Mouse (Mus musculus) hindbrain, embryonic 16.5 days (tissue): ENCODE measurements around the gene Etl4. TPM values are rescaled to one million over a fixed set of nuclear protein-coding genes. Genes with fewer than 3 reads are reported as not detected.
"Not testable (repeated sequence)": the region's sequence is repeated elsewhere in the genome, so short reads cannot be mapped to it uniquely, and the experiment has no call there.

Experiments
- ATAC-seq: fragments of 200-750 bp; cut with Nextera tagmentation; 2 replicates; pipeline ENCODE4 v1.8.0; 2017; ENCODE audit warnings: moderate TSS enrichment, moderate library complexity
- H3K27ac ChIP-seq: fragments of 300-500 bp; sonication (generic); 2 replicates; pipeline ENCODE4 v1.5.1; 2014; ENCODE audit warnings: low read depth, mild to moderate bottlenecking, control low read depth, low read length, moderate library complexity
- H3K27me3 ChIP-seq: fragments of 300-500 bp; sonication (generic); replicated peaks from 2 replicates; pipeline ENCODE4 v1.6.1; 2014; ENCODE audit warnings: low read length; ENCODE audit not compliant: control insufficient read depth, insufficient read depth
- H3K36me3 ChIP-seq: fragments of 300-500 bp; sonication (generic); 2 replicates; pipeline ENCODE4 v1.6.1; 2014; ENCODE audit warnings: mild to moderate bottlenecking, low read length, moderate library complexity, mixed read lengths; ENCODE audit not compliant: control insufficient read depth, insufficient read depth
- H3K4me1 ChIP-seq: fragments of 300-500 bp; sonication (generic); 2 replicates; pipeline ENCODE4 v1.6.1; 2014; ENCODE audit warnings: low read depth, low read length; ENCODE audit not compliant: control insufficient read depth, insufficient read depth
- H3K4me2 ChIP-seq: fragments of 300-500 bp; sonication (generic); 2 replicates; pipeline ENCODE4 v1.6.1; 2014; ENCODE audit warnings: mild to moderate bottlenecking, low read length, control low read depth, moderate library complexity
- H3K4me3 ChIP-seq: fragments of 300-500 bp; sonication (generic); 2 replicates; pipeline ENCODE4 v1.5.1; 2014; ENCODE audit warnings: mild to moderate bottlenecking, low read length, control low read depth, moderate library complexity
- H3K9ac ChIP-seq: fragments of 300-500 bp; sonication (generic); 2 replicates; pipeline ENCODE4 v1.6.1; 2014; ENCODE audit warnings: low read depth, mild to moderate bottlenecking, control low read depth, low read length, moderate library complexity
- H3K9me3 ChIP-seq: fragments of 300-500 bp; sonication (generic); 2 replicates; pipeline ENCODE4 v1.6.1; 2014; ENCODE audit warnings: mild to moderate bottlenecking, low read length, moderate library complexity; ENCODE audit not compliant: control insufficient read depth
- WGBS: fragments of 180-500 bp; shearing (Covaris S2); extraction: QIAGEN DNeasy Blood & Tissue Kit; methylation state at CpG from one replicate; pipeline ENCODE4 v1.1.7; 2014; 5-methylcytosine and 5-hydroxymethylcytosine counted together
- polyA plus RNA-seq: library from polyadenylated mRNA; unstranded; fragments of >200 nt; fragmentation: Nextera tagmentation; extraction: Ambion mirVana; gene quantifications from 2 replicates; pipeline ENCODE4 v1.2.1, GENCODE M21; 2015

Etl4 gene
- polyA plus RNA-seq, 1 experiment from 2014 or later: 5.0 TPM

DNA sequence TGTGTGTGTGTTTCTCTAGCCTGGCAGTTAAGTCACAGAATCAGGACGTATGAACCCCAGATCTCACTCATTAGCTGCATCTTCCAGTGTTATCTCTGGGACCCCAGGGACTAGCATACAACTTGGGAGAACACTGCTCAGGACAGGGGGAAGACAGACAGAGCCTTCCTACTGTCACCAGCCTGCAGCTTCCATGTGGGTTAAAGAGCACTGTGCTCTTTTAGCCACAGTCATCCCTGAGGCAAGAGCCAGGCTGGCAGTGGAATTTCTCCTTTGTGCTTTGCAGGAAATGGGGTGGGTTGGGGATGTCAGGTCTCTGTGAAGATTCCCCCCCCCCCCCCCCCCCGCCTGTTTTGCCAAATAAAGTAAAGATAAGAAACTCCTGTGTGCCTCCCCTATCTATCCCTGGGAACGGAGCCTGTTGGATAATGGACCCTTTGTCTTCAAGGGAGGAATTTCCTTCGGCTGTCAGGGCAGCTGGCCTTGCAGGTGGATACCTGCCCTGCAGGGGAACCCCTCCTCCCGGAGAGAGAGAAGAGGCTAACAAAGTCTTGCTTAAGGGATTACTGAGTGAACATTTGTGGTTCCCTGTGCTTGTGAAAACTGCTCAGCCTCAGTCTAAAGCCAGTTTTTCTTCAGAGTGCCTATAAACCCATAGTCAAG lies 755.9 kb downstream of the Etl4 start:
- Histone ChIP-seq H3K4me2 (no peak overlapping the region), H3K36me3 (no peaks in the 10 kb centered on the region), H3K27ac (no peak overlapping the region), H3K9me3 (no peaks in the 10 kb centered on the region), H3K27me3 (no peaks in the 10 kb centered on the region), H3K4me3 (no peak overlapping the region), H3K4me1 (no peaks in the 10 kb centered on the region), H3K9ac (no peak overlapping the region)
- WGBS: 30% methylated on average over 4 of the region's 5 CpGs
- ATAC-seq: peak; percentile 9; the same call in 1 of the 2 replicates

DNA sequence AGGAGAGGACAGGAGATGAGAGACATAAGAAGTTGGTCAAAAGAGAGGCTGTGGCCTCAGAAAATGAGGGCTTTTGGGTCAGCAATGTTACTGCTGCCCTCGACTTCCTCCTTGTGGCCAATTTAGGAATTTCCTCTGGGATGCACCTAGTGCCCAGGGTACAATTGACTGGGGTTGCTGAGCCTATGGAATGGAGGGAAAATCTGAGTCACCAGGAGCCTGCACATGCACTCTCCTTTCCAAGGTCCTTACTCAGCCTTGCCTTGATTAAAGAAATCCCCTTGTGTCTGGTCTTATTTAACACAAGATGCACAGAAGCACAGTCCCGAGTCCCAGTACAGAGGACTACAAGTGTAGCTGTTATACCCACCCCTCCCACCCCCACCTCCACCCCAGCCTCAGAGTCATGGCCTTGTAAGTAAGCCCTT lies 756.5 kb downstream of the Etl4 start:
- Histone ChIP-seq H3K9ac (no peak overlapping the region), H3K9me3 (no peaks in the 10 kb centered on the region), H3K36me3 (no peaks in the 10 kb centered on the region), H3K4me2 (no peak overlapping the region), H3K27ac (no peak overlapping the region), H3K4me1 (no peaks in the 10 kb centered on the region), H3K27me3 (no peaks in the 10 kb centered on the region), H3K4me3 (no peak overlapping the region)
- 52% methylated on average over 2 of the region's 2 CpGs for WGBS
- peak; percentile 67 for ATAC-seq

DNA sequence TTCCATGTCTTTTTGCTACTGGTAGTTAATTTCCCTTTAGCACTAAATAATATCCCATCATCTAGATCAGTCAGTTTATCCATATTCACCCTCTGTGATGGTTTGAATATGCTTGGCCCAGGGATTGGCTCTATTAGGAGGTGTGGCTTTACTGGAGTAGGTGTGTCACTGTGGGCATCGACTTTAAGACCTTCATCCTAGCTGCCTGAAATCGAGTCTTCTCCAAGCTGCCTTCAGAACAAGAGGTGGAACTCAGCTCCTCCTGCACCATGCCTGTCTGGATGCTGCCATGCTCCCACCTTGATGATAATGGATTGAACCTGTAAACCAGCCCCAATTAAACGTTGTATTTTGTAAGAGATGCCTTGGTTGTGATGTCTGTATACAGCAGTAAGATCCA lies 758.3 kb downstream of the Etl4 start:
- Histone ChIP-seq H3K4me2 (no peak overlapping the region), H3K4me1 (no peaks in the 10 kb centered on the region), H3K27ac (no peak overlapping the region), H3K9ac (no peak overlapping the region), H3K4me3 (no peak overlapping the region), H3K36me3 (no peaks in the 10 kb centered on the region), H3K9me3 (no peaks in the 10 kb centered on the region), H3K27me3 (no peaks in the 10 kb centered on the region)
- WGBS: 90% methylated on average over 3 of the region's 3 CpGs
- ATAC-seq: no peak

DNA sequence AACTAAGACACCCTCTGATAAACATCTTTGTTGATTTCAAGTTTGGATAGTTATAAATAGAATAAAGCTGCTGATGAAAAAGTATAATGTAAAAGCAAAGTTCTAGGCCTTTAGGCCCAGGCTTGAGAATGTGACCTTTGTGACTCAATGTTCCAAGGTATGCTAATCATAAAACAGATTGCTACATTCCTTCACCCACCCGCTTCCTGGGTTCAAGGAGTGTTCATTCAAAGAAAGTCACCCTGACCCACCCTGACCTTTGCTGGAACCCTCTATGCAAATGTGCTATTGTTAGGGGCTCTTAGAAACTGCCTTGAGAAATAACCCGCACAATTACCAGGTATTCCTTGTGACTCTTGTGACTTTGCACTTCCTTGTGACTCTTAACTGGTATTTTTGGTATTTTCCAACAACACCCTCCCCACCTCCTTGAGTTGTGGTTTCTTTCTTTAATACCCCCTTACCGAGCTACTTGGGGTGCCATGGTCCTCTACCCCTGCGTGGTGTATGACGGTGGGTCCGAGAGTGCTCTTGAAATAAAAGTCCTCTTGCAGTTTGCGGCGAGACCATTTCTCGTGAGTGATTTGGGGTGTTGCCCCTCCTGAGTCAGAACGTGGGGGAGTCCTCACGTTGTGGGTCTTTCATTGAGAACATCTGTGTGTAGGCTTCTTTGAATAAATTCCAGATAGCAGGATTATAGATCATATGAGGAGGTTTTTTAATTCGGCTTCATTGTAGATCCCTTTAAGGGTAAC lies 758.9 kb downstream of the Etl4 start:
- not testable (repeated sequence) for H3K4me1 ChIP-seq, H3K9me3 ChIP-seq, H3K27ac ChIP-seq, H3K9ac ChIP-seq, H3K36me3 ChIP-seq, H3K4me2 ChIP-seq, H3K27me3 ChIP-seq, H3K4me3 ChIP-seq, ATAC-seq
- WGBS: 85% methylated on average over 12 of the region's 12 CpGs

DNA sequence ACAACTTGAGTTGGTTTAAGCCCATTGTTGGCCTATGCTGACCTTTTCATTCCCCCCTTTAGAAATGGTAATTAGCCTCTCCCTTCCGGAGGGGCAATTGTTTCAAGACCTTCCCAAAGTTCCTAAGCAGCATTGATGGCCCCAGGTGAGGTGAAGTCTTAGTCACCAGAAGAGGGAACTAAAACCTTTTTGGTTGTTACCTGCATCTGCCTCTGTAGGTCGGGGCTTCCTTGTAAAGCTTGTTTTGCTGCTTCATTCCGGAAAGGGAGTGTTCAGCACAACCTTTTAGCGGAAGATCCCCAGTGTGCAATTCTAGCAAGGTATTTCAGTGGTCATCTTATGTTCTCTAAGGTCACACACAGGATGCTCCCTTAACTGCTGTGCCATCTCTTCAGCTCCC lies 759.8 kb downstream of the Etl4 start:
- H3K4me1 ChIP-seq: no peaks in the 10 kb centered on the region
- no peaks in the 10 kb centered on the region for H3K27me3 ChIP-seq
- H3K9me3 ChIP-seq: no peaks in the 10 kb centered on the region
- no peak overlapping the region for H3K9ac ChIP-seq
- H3K36me3 ChIP-seq: no peaks in the 10 kb centered on the region
- no peak overlapping the region for H3K27ac ChIP-seq
- no peak overlapping the region for H3K4me2 ChIP-seq
- 69% methylated on average over 4 of the region's 4 CpGs for WGBS
- no peak for ATAC-seq
- H3K4me3 ChIP-seq: no peak overlapping the region

DNA sequence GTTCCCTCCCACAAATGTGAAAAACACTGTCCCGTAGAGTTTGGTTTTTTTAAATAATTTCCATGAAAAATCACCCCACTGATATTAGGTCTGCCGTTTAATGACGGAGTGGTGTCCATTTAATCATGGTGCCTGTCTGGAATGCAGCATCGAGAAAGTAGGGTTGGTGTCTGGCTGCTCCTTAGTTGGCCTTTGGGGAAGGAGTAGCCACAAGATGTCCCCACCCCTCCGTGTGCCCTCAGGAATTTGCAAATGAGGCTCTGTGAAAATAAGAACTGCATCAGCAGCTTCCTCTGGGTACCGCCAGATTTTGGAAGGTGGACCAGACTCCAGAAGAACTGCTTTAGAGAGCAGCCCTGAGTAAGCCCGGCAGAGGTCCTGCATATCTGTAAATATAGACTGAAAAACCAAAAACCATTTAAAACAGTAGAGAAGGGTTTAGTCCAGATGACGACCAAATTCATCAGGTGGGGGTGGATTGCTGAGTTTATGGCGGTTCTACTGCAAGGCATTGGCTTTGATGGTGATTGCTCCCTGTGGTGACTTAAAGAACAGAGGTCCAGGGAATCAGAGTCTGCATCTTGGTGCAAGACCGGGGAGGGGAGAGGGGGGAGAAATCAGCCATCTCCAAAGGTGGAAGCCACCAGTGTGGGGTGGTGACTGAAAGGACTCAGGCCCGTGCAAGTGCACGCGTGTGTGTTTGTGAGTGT lies 762.1 kb downstream of the Etl4 start:
- H3K4me3 ChIP-seq: no peak overlapping the region
- H3K9ac ChIP-seq: no peak overlapping the region
- 64% methylated on average over 13 of the region's 13 CpGs for WGBS
- no peaks in the 10 kb centered on the region for H3K4me1 ChIP-seq
- no peaks in the 10 kb centered on the region for H3K9me3 ChIP-seq
- no peak overlapping the region for H3K4me2 ChIP-seq
- H3K27ac ChIP-seq: no peak overlapping the region
- no peak for ATAC-seq
- no peaks in the 10 kb centered on the region for H3K36me3 ChIP-seq
- H3K27me3 ChIP-seq: no peaks in the 10 kb centered on the region

DNA sequence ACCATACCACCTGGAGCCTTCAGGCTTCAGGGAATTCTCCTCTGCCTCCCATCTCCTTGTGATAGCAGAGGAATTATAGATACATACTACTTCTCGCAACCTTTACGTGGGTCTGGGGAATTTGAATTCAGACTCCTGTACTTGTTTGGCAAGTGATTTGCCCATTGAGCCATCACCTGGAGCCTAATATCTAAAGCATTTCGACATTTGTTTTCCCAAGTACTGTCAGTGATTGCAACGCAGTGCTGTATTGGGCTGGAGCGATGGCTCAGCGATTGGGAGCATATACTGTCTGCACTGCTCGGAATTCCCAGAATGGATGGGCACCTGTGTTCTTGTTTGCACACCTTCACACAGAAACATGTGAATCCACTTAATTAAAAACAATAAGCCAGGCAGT lies 762.7 kb downstream of the Etl4 start:
- WGBS: 93% methylated on average over 7 of the region's 7 CpGs
- Histone ChIP-seq H3K9ac (no peak overlapping the region), H3K9me3 (no peaks in the 10 kb centered on the region), H3K27me3 (no peaks in the 10 kb centered on the region), H3K4me2 (no peak overlapping the region), H3K4me3 (no peak overlapping the region), H3K36me3 (no peaks in the 10 kb centered on the region), H3K27ac (no peak overlapping the region), H3K4me1 (no peaks in the 10 kb centered on the region)
- ATAC-seq: no peak

DNA sequence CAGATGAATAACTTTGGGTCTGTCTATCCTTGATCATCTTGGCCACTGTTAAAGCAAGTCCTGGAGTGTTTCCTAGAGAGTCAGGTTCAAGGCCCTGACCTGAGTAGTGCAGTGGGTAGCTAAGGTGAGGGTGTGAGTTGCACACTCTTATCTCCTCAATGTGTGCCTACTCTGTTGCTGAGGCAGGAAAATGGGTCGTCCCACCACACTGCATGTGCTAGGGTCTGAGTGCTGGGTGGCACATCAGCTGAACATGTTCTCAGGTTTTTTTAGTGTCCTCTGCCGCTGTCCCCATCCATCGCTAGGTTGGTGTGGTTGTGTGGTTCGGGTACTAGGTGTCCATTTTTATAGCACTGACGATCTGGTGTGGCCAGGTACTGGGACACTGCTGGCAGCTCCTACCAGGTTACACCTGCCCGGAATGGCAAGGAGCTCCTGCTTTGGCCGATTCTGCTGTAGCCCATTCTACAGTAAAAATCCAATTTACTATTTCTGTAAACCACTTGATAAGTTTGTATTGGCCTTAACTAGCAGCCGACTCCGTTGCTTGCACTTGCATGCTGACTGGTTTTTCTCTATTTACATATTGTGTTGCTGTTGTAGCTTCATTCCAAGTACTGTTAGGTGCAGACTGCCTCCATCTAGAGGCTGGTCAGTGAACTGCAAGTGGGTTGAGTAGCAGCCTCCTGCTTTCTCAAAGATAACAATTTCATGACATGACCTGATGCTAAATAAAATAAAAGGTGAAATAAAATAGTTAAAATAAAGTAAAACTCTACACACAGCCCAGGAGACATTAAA lies 763.4 kb downstream of the Etl4 start:
- 68% methylated on average over 9 of the region's 9 CpGs for WGBS
- peak; percentile 86 for ATAC-seq
- Histone ChIP-seq H3K4me2 (no peak overlapping the region), H3K36me3 (no peaks in the 10 kb centered on the region), H3K9me3 (no peaks in the 10 kb centered on the region), H3K27ac (no peak overlapping the region), H3K4me3 (no peak overlapping the region), H3K9ac (no peak overlapping the region), H3K4me1 (no peaks in the 10 kb centered on the region), H3K27me3 (no peaks in the 10 kb centered on the region)

DNA sequence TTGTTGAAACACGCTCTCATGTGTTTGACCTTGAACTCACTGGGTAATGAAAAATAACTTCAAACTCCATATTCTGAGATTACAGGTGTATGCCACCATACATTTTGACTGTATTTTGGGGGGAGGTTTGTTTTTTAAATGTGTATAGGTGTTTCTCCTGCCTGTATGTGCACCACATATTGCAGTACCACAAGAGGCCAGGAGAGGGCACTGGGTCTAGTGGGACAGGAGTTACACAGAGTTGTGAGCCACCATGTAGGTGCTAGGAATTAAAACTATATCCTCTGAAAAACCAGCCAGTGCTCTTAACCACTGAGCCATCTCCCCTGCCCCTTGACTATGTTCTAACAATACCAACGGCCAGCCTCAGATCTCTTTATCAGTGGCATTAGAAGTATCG lies 766.8 kb downstream of the Etl4 start:
- Histone ChIP-seq H3K27ac (no peak overlapping the region), H3K9ac (no peak overlapping the region), H3K4me2 (no peak overlapping the region), H3K9me3 (no peaks in the 10 kb centered on the region), H3K4me3 (no peak overlapping the region), H3K27me3 (no peaks in the 10 kb centered on the region), H3K36me3 (no peaks in the 10 kb centered on the region), H3K4me1 (no peaks in the 10 kb centered on the region)
- ATAC-seq: no peak
- WGBS: 96% methylated on average over 3 of the region's 3 CpGs
